Mouse (Mus musculus) forebrain, embryonic 16.5 days (tissue): ENCODE data around the gene Cul7. TPM values are rescaled to one million over a fixed set of nuclear protein-coding genes. Genes with fewer than 3 reads are reported as not detected.

Source experiments
- ATAC-seq: fragments of 200-750 bp; cut with Nextera tagmentation; 2 replicates; pipeline ENCODE4 v1.8.0; 2017; ENCODE audit warnings: mild to moderate bottlenecking, moderate library complexity
- H3K27ac ChIP-seq: fragments of 300-500 bp; sonication (generic); 2 replicates; pipeline ENCODE4 v1.5.1; 2014; ENCODE audit warnings: low read length, control low read depth
- H3K27me3 ChIP-seq: fragments of 300-500 bp; sonication (generic); replicated peaks from 2 replicates; pipeline ENCODE4 v1.6.1; 2014; ENCODE audit warnings: low read length; ENCODE audit not compliant: control insufficient read depth, insufficient read depth
- H3K36me3 ChIP-seq: fragments of 300-500 bp; sonication (generic); 2 replicates; pipeline ENCODE4 v1.6.1; 2014; ENCODE audit not compliant: control insufficient read depth, insufficient read depth
- H3K4me1 ChIP-seq: fragments of 300-500 bp; sonication (generic); replicated peaks from 2 replicates; pipeline ENCODE4 v1.6.1; 2014; ENCODE audit warnings: low read length; ENCODE audit not compliant: control insufficient read depth, insufficient read depth
- H3K4me2 ChIP-seq: fragments of 300-500 bp; sonication (generic); 2 replicates; pipeline ENCODE4 v1.6.1; 2014; ENCODE audit warnings: mild to moderate bottlenecking, low read length, control low read depth
- H3K4me3 ChIP-seq: fragments of 300-500 bp; sonication (generic); replicated peaks from 2 replicates; pipeline ENCODE4 v1.5.1; 2014; ENCODE audit warnings: mild to moderate bottlenecking, low read length, control low read depth
- H3K9ac ChIP-seq: fragments of 300-500 bp; sonication (generic); replicated peaks from 2 replicates; pipeline ENCODE4 v1.6.1; 2014; ENCODE audit warnings: low read depth, low read length, control low read depth
- H3K9me3 ChIP-seq: fragments of 300-500 bp; sonication (generic); 2 replicates; pipeline ENCODE4 v1.6.1; 2016; ENCODE audit warnings: low read length; ENCODE audit not compliant: control insufficient read depth
- WGBS: fragments of 180-500 bp; shearing (Covaris S2); extraction: QIAGEN DNeasy Blood & Tissue Kit; methylation state at CpG from one replicate; pipeline ENCODE4 v1.1.7; 2014; 5-methylcytosine and 5-hydroxymethylcytosine counted together
- polyA plus RNA-seq: library from polyadenylated mRNA; unstranded; fragments of >200 nt; fragmentation: Nextera tagmentation; extraction: Ambion mirVana; gene quantifications from 2 replicates; pipeline ENCODE4 v1.2.1, GENCODE M21; 2015

Gene Cul7
- polyA plus RNA-seq, 1 experiment from 2014 or later = 42.8 TPM

DNA sequence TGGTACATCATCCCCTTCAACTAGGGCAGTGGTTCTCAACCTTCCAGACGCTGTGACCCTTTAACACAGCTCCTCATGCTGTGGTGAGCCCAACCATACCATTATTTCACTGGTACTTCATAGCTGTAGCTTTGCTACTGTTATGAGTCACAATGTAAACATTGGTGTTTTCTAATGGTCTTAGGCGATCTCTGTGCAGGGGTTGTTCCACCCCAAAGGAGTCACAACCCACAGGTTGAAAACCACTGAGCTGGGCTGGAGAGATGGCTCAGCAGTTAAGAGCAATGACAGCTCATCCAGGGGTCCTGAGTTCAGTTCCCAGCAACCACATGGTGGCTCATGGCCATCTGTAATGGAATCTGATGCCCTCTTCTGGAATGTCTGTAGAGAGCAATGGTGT lies 41.3 kb downstream of the Cul7 start:
- Histone ChIP-seq H3K36me3 (peaks cover 6% of the 10 kb centered on the region), H3K27me3 (no peaks in the 10 kb centered on the region), H3K4me3 (no peak overlapping the region), H3K9me3 (no peaks in the 10 kb centered on the region), H3K4me1 (no peaks in the 10 kb centered on the region), H3K27ac (no peak overlapping the region), H3K9ac (no peak overlapping the region), H3K4me2 (no peak overlapping the region)
- WGBS = 98% methylated on average over 2 of the region's 2 CpGs
- no peak for ATAC-seq

GRCm38 (mm10) chr17:46694517-46695063 lies 44.5 kb downstream of the Cul7 start:
- H3K36me3 ChIP-seq = peaks cover 2% of the 10 kb centered on the region; the same call in 1 of the 2 replicates
- no peaks in the 10 kb centered on the region for H3K4me1 ChIP-seq
- H3K27me3 ChIP-seq = no peaks in the 10 kb centered on the region
- H3K9ac ChIP-seq = no peak overlapping the region
- no peak overlapping the region for H3K4me3 ChIP-seq
- H3K27ac ChIP-seq = no peak overlapping the region
- no peaks in the 10 kb centered on the region for H3K9me3 ChIP-seq
- no peak overlapping the region for H3K4me2 ChIP-seq
- 76% methylated on average over 1 of the region's 1 CpGs for WGBS
- ATAC-seq = no peak

DNA sequence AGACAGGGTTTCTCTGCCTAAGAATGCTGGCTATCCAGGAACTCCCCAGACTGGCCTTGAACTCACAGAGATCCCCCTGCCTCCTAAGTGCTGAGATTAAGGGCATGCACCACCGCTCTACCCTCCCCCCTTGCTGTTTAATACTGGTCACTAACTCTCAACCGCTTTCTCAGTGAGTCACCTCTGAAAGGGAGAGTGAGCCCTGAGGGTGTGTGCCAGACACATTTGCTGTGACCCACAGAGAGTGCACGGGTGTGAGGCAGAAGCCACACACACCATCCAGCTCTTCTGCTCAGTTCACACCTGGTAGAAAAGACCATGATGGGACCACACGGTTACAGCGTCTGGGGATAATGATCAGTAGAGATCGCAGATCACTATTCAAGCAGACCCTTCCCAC lies 48.4 kb downstream of the Cul7 start:
- Histone ChIP-seq H3K4me3 (no peak overlapping the region), H3K9me3 (no peaks in the 10 kb centered on the region), H3K36me3 (peaks cover 2% of the 10 kb centered on the region; the same call in 1 of the 2 replicates), H3K4me1 (peaks cover 22% of the 10 kb centered on the region), H3K27me3 (no peaks in the 10 kb centered on the region), H3K27ac (no peak overlapping the region), H3K9ac (no peak overlapping the region), H3K4me2 (no peak overlapping the region)
- 89% methylated on average over 6 of the region's 6 CpGs for WGBS
- ATAC-seq = no peak

DNA sequence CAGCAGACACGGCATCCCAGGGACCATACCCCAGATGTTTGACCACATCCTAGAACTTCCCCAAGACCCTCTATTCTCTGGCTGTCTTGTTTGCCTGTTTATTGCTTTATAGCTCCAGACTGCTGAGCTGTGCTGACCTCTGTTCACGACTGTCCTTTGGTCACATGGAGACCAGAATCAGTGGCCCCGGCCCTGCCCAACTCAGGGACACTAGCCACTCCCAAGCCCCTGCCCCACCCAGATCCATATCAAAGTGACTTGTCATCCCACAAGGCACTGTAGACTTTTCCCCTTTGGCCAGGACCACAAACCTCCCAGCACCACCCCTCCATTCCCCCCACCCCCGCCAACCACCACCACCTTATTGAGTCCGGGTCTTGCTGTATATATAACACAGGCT lies 49.1 kb downstream of the Cul7 start:
- Histone ChIP-seq H3K4me1 (peaks cover 29% of the 10 kb centered on the region), H3K4me2 (no peak overlapping the region), H3K27ac (no peak overlapping the region), H3K36me3 (peaks cover 2% of the 10 kb centered on the region; the same call in 1 of the 2 replicates), H3K4me3 (no peak overlapping the region), H3K9me3 (no peaks in the 10 kb centered on the region), H3K9ac (no peak overlapping the region), H3K27me3 (no peaks in the 10 kb centered on the region)
- 90% methylated on average over 5 of the region's 5 CpGs for WGBS
- no peak for ATAC-seq

- peaks cover 2% of the 10 kb centered on the region; the same call in 1 of the 2 replicates for H3K36me3 ChIP-seq
- no peak overlapping the region for H3K4me3 ChIP-seq
- 95% methylated on average over 3 of the region's 3 CpGs for WGBS
- no peak overlapping the region for H3K27ac ChIP-seq
- H3K9me3 ChIP-seq = no peaks in the 10 kb centered on the region
- ATAC-seq = no peak
- H3K9ac ChIP-seq = no peak overlapping the region
- H3K4me2 ChIP-seq = no peak overlapping the region
- H3K4me1 ChIP-seq = peaks cover 29% of the 10 kb centered on the region
- no peaks in the 10 kb centered on the region for H3K27me3 ChIP-seq
Observed at GRCm38 (mm10) chr17:46699912-46700311, 49.8 kb downstream of the Cul7 start.

DNA sequence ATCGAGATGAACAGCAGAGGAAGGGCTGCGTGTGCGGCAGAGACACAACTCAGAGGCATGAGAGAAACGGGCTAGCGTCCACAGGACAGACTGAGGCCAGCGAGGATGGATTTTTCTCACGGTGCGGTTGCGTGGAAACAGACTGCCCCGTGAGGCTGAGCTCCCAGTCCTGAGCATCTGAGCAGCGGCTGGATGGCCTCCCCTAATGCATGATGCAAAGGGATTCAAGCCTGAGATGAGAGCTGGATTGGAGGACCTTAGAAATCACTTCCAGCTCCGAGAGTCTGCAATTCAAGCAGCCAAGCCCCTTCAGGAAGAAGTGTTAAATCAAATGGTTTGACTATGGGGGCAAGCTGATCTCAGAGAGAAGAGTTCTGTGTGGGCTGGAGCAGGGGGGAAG lies 51.4 kb downstream of the Cul7 start:
- H3K4me2 ChIP-seq = no peak overlapping the region
- ATAC-seq = no peak

DNA sequence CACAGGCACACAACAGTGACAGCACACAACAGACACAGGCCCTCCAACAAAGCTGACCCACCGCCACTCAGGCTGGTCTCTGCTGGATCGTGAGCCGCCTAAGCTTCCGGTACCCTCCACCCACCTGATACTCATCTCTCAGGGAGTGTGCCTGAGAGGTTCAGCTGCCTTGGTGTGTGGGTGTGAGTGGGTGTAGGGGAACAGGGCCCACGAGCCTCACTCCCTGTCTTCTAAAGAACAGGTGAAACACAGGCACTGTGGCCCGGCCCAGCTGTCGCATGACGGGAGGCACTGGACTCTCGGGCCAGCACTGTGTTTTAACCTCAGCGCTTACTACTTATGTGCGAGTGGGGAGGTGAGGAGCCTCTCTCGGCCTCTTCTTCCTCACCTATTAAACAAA lies 52.0 kb downstream of the Cul7 start:
- H3K4me2 ChIP-seq = no peak overlapping the region
- peaks cover 29% of the 10 kb centered on the region for H3K4me1 ChIP-seq
- H3K27me3 ChIP-seq = no peaks in the 10 kb centered on the region
- WGBS = 82% methylated on average over 12 of the region's 12 CpGs
- H3K9me3 ChIP-seq = no peaks in the 10 kb centered on the region
- H3K9ac ChIP-seq = no peak overlapping the region
- no peak for ATAC-seq
- H3K4me3 ChIP-seq = no peak overlapping the region
- no peak overlapping the region for H3K27ac ChIP-seq
- H3K36me3 ChIP-seq = peaks cover 2% of the 10 kb centered on the region; the same call in 1 of the 2 replicates

More for the DNA sequence above, 51.4 kb downstream of the Cul7 start:
- Histone ChIP-seq H3K27me3 (no peaks in the 10 kb centered on the region), H3K27ac (no peak overlapping the region), H3K9ac (no peak overlapping the region), H3K4me3 (no peak overlapping the region), H3K9me3 (no peaks in the 10 kb centered on the region), H3K4me1 (peaks cover 29% of the 10 kb centered on the region), H3K36me3 (peaks cover 2% of the 10 kb centered on the region; the same call in 1 of the 2 replicates)
- 75% methylated on average over 12 of the region's 12 CpGs for WGBS

- H3K36me3 ChIP-seq = peaks cover 2% of the 10 kb centered on the region; the same call in 1 of the 2 replicates
- ATAC-seq = no peak
- 87% methylated on average over 5 of the region's 5 CpGs for WGBS
- H3K4me3 ChIP-seq = no peak overlapping the region; the same call in 1 of the 2 replicates
- no peak overlapping the region for H3K27ac ChIP-seq
- no peak overlapping the region for H3K4me2 ChIP-seq
- H3K9ac ChIP-seq = peak overlapping the region; percentile 35; the same call in 1 of the 2 replicates
- H3K4me1 ChIP-seq = peaks cover 29% of the 10 kb centered on the region
- H3K27me3 ChIP-seq = no peaks in the 10 kb centered on the region
- H3K9me3 ChIP-seq = no peaks in the 10 kb centered on the region
Observed at GRCm38 (mm10) chr17:46702506-46702905, 52.4 kb downstream of the Cul7 start.

- Histone ChIP-seq H3K36me3 (no peaks in the 10 kb centered on the region), H3K27ac (peak overlapping the region; percentile 88), H3K4me3 (peak overlapping the region; percentile 92), H3K4me2 (peak overlapping the region; percentile 74), H3K9ac (peak overlapping the region; percentile 95), H3K9me3 (no peaks in the 10 kb centered on the region), H3K4me1 (peaks cover 29% of the 10 kb centered on the region), H3K27me3 (no peaks in the 10 kb centered on the region)
- WGBS = 5% methylated on average over 37 of the region's 41 CpGs
- peak; percentile 60 for ATAC-seq
Observed at GRCm38 (mm10) chr17:46703971-46704886, 54.1 kb downstream of the Cul7 start.
